Mouse (Mus musculus) erythroblast, embryonic 14.5 days (primary cell): Measurements from ENCODE around the gene Foxp1.

ENCODE experiments used
- GATA1 ChIP-seq: IDR thresholded peaks from 2 replicates; pipeline ENCODE4 v1.6.1; 2012; ENCODE audit warnings: low read length, inconsistent platforms, mixed read lengths
- TAL1 ChIP-seq: IDR thresholded peaks from 3 replicates; pipeline ENCODE4 v1.6.1; 2012; ENCODE audit warnings: low read length, inconsistent platforms, mixed read lengths

DNA sequence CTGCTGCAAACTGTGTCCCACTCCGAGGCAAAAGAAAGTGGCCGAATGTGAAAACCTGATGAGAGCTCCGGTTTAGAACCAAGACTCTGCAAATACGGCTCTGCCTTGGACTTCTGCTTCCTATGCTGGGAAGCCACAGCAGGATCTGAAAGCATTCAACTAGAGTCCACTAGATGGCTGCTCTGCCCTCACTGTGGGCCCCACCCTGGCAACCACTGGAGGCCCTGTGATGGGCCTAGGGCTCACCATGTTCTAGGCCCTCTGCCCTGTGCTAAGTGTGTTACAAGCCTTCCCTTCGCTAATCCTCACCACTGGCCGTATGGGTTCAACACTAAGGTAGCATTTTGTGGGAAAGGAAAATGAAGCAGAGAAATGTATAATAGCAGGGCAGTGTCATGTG is 20.2 kb downstream of the Foxp1 start:
- no peak for TF ChIP-seq GATA1
- TF ChIP-seq TAL1: no peak
